Mouse (Mus musculus) gonadal fat pad, adult 2 months (tissue): ENCODE results near the gene Gpc6. TPM values are rescaled to one million over a fixed set of nuclear protein-coding genes. Genes with fewer than 3 reads are reported as not detected.
"Not testable (repeated sequence)": the region's sequence is repeated elsewhere in the genome, so short reads cannot be mapped to it uniquely, and the experiment has no call there.

Source experiments
- DNase-seq: peaks from one replicate; pipeline ENCODE4 v3.0.0-alpha.2; 2012; ENCODE audit warnings: low read depth
- polyA plus RNA-seq: library from polyadenylated mRNA; depleted of rRNA; stranded (reverse); fragments of >200 nt; gene quantifications from 2 replicates; pipeline ENCODE4 v1.2.3, GENCODE M21; 2012

The Gpc6 gene
- polyA plus RNA-seq, 1 experiment: 5.9 TPM

- no peak for DNase-seq
These were observed 444.3 kb downstream of the Gpc6 start for GRCm38 (mm10) chr14:117369331-117369866.

- no peak for DNase-seq
These were observed 451.8 kb downstream of the Gpc6 start for GRCm38 (mm10) chr14:117376822-117377376.

DNA sequence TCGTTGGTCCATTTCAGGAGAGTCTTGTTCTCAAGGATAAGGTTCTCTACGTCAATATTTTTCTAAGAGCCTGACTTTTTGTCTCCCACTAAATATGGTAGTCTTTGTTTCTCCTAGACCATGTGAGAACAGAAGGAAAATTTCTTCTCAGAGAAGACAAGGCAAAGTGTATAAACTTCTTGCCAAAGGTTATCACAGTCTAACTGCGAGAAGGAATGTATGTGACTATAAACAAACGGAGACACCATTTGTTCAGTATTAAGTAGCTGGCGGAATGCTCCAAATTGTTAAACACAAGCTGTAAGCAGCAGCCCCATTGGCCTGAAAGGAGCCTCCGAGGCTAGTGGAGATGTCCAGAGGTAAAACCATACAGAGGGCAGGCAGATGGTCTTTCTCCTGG is 454.9 kb downstream of the Gpc6 start:
- DNase-seq: no peak

DNA sequence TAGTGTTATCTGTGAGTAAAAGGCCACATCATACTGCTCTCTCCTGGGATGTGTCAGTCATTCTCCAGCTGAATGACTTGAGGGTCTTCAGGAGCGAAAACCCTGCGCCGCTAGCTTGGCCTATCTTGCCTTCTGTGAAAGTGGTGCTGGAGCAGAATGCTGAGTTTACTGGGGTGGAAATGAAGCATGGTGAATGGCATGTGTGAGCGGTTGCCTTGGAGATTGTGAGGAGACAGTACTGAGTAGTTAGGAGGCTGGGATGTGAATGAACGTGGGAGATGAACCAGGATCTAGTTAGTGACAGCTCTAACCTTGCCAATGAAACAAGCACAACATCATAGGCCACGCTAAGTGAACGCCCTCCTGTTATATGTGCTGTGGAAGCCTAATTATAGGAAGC is 458.1 kb downstream of the Gpc6 start:
- DNase-seq: no peak

DNA sequence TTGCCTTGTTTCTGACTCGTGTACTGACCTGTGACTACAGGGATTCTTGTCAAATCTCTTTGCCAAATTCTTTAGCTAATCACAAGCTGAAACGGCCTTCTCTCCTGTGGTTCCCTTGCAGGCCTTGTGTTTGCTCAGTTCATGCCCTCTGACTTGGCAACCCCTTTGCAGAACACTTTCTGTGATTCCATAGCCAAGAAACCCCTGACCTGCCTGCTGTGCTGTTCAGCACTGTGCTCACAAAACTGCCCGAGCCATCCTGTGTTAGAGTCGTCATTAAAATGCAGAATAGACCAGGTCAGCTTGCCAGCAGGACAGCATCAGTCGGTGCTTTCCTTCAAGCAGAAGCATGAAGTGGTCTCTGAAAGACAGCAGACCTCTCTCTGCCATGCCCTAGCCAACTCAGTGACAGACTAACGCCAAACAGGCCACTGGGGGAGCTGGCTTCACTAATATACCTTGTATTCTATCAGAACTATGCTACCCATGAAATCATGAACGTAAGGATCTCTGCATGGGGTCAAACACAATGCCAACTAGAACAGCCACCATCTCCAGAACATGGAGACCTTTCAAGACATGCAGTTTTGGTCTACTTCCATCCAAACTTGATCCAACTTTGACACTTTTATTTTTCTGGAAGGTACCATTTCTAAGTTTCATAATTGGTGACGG is 459.1 kb downstream of the Gpc6 start:
- DNase-seq: no peak

GRCm38 (mm10) chr14:117385731-117386270 is 460.7 kb downstream of the Gpc6 start:
- no peak for DNase-seq

GRCm38 (mm10) chr14:117390794-117391320 is 465.7 kb downstream of the Gpc6 start:
- DNase-seq: no peak

- no peak for DNase-seq
These were observed 466.3 kb downstream of the Gpc6 start for GRCm38 (mm10) chr14:117391412-117391811.

GRCm38 (mm10) chr14:117397165-117397564 is 472.1 kb downstream of the Gpc6 start:
- DNase-seq: no peak

DNA sequence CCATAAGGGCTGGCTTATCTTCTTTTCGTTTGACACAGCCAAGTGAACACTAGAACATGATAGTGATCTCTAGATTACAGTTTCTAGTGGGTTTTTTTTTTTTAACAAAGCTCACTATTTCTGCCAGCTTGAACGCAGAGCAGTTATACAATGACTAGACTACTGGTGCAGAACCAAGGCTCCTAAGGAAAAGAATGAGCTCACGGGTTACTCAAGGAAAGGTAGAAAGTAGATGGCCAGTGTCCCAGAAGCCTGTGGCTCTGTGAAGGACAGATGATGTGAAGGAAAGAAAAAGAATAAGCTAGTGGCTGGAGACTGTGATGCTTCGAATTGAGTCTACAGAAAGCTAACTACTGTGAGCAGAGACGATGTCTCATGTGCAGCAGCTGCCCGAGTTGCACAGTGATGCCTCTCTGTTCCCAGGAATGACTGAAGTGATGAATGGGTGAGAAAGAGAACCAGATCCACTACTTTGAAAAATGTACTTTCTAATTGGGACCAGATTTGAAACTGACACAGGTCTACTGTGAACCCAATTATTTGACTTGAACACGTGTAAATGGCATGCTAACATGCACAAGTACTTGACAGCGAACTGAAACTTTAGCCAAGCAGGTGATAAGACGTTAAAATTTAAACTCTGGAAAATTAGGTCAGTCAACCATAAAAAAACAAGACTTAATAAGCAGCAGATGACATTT is 482.9 kb downstream of the Gpc6 start:
- DNase-seq: no peak

DNA sequence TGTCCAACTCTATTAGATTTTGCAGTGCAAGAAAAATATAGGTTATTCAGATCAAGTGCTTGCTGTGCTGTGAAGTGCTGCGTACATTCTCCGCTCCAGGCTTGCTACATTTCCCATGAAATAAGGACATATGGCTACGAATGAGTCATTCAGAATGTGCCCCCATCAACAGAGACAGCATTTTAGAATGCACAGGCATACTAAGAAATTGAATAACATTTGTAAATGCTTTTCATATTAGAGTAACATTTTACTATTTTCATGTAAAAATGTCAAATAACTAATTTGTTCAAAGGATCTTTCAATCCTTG is 483.4 kb downstream of the Gpc6 start:
- DNase-seq: no peak

GRCm38 (mm10) chr14:117409778-117410177 is 484.7 kb downstream of the Gpc6 start:
- no peak for DNase-seq

DNA sequence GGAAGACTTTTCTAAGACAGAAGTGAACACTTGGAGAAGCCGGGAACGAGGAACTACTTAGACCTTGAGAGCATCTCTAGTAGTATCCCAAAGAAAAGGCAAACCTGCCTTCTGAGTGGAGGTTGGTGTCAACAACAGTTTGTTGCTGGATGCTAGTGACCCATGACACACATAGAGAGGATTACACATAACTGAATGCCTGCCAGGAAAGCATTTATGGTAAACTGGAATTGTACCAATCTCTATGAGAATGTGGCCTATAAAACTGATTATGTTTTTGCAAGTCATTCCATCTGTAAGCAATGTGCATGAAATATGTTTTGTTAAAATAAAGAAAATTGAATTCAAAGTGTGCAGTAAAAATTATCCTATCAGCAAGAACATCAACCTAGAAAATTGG is 485.4 kb downstream of the Gpc6 start:
- DNase-seq: no peak

- no peak for DNase-seq
These were observed 489.9 kb downstream of the Gpc6 start for GRCm38 (mm10) chr14:117415045-117415444.

- DNase-seq: no peak
These were observed 494.6 kb downstream of the Gpc6 start for GRCm38 (mm10) chr14:117419561-117420218.

DNA sequence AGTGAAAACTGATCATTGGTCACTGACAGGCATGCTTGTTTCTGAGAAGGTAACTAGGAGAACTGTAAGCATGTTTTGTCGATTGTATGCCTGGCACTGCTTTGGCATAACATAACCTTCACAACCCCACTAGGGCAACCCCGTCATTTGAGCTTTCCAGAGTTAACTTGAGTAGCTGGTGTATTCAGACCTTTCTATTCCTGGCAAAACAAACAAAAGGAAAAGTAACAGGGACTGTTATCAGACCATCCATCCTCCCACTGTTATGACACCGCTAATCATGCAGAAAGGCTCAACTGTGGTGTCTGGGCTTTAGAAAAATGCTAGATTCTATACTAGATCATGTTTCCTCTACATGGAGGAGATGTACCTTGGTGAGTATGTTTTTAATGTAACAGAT is 496.1 kb downstream of the Gpc6 start:
- no peak for DNase-seq

DNA sequence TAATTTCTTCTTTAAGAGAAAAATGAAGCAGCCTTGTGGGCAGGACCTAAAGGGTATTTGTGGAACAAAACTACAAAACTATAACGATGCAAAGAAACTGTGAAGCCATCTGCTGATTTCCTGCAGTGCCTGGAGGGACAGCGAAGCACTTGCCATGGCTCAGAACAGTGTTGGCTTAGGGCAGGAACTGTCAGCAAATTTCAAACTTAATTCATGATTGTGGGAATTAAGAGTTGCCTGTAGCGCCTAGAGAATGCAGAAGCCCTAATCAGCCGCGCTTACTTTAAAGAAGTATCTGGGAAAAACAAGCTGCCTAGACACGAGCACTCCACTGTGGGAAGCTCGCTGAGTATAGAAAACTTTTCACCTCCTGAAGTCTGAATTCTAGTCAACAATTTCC is 501.0 kb downstream of the Gpc6 start:
- DNase-seq: no peak

DNA sequence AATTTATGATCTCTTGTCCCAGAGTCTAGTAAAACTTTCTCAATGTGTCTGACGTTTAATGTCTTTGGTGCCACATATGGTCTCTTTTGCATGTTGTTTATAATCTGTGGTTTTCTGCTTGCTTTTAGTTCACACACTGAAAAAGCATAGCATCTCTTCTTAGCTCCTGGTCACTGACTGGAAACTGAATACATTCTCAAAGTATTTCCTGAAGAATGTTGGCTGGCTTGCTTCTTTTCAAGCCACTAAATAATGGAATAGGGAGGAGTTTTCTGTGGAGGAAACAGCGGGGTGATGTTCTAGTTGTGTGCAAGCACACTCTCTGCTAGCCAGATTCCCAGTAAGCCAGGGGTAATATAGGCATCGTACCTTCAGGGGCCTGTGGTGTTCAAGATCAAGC is 502.7 kb downstream of the Gpc6 start:
- no peak for DNase-seq

DNA sequence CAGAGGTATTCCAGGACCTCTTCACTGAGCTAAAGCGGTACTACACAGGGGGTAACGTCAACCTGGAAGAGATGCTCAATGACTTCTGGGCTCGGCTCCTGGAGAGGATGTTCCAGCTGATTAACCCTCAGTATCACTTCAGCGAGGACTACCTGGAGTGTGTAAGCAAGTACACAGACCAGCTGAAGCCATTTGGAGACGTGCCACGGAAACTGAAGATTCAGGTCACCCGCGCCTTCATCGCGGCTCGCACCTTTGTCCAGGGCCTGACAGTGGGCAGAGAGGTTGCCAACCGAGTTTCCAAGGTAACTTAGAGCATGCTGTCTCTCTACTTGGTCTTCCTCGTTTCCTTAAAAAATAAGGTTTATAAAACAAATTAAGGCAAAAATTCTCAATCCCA is 510.6 kb downstream of the Gpc6 start:
- DNase-seq: no peak

DNA sequence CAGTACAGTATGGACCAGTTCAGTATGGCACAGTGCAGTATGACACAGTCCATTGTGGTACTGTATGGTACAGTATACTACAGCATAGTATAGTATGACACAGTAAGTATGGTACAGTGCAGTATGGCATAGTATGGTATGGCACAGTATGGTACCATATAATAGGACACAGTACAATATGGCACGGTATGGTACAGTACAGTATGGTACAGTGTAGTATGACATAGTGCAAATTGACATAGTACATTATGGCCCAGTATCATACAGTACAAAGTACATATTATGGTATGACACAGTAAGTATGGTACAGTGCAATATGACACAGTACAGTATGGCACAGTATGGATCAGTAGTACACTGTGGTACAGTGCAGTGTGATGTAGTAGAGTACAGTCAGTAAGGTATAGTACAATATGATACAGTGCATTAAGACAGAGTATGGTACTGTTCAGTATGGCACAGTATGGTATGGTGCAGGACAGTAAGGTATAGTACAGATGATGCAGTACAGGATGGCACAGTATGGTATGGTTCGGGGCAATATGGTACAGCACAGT is 521.6 kb downstream of the Gpc6 start:
- DNase-seq: not testable (repeated sequence)

DNA sequence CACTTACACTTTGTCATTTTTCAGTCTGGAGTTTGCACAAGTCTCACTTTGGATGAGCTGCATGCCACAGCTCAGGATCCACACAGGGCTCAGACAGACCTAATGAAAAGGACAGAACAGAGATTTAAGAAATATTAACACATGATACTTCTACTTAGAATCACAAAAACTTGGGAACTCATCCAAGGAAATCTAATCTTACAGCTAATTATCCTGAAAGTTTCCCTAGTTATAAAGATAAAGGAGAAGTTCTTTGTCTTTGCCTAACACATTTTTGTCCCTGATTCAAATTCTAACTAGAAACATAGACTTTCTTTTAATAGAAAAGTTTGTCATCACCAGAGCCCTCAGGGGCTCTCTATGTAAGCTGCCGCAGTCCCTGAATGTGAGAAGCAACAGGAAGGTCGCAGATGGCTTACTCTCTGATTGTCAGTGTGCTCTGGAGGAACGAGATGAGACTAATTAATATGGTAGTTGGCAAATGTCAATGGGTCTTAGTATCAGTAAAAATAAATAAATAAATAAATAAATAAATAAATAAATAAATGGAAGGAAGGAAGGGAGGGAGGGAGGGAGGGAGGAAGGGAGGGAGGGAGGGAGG is 526.4 kb downstream of the Gpc6 start:
- DNase-seq: no peak
